Mouse (Mus musculus): ENCODE data around the gene Rnf144a. TPM values are rescaled to one million over a fixed set of nuclear protein-coding genes. Genes with fewer than 3 reads are reported as not detected.

Gene Rnf144a
- total RNA-seq, 2 experiments from 2014 or later = 30.0 to 32.2 TPM

- intact Hi-C loops (cut with DNase I) = loop anchor here (1.0 to 5.0 kb wide), 3 partner anchors 415 to 1250 kb away; no protein-coding TSS in a partner anchor
- DNase-seq (ENCODE audit: low spot score in 2 of 2) = peak; percentile 75 to 87
These were observed 137.9 kb downstream of the Rnf144a start for GRCm38 (mm10) chr12:26277002-26277669.

- intact Hi-C loops (cut with DNase I) = loop anchor here (5.0 kb wide), 2 partner anchors 414 to 1249 kb away; no protein-coding TSS in a partner anchor
- DNase-seq (ENCODE audit: low spot score in 2 of 2) = no peak
These were observed 138.5 kb downstream of the Rnf144a start for GRCm38 (mm10) chr12:26276556-26276955.

Small RNA genes lying within 50 kb of the gene (microRNA-seq; reads per million reads assigned to microRNA genes)
- gene Mir6538 = 4.7 reads per million in 2 experiments

Other genes starting within 250 kb of the Rnf144a start
- gene Rsad2, start 41.2 kb upstream of the Rnf144a start, total RNA-seq (2021) = under 1 TPM; 0.28 to 0.92 TPM
- gene Cmpk2, start 54.0 kb upstream of the Rnf144a start, total RNA-seq (2021) = 10 to 100 TPM; 20.2 to 21.1 TPM

Data from left cerebral cortex, postnatal 25 days (tissue).